Mouse (Mus musculus): ENCODE results near the gene Tmed3. TPM values are rescaled to one million over a fixed set of nuclear protein-coding genes. Genes with fewer than 3 reads are reported as not detected.

The Tmed3 gene
- 12.0 TPM for total RNA-seq (2023)

DNA sequence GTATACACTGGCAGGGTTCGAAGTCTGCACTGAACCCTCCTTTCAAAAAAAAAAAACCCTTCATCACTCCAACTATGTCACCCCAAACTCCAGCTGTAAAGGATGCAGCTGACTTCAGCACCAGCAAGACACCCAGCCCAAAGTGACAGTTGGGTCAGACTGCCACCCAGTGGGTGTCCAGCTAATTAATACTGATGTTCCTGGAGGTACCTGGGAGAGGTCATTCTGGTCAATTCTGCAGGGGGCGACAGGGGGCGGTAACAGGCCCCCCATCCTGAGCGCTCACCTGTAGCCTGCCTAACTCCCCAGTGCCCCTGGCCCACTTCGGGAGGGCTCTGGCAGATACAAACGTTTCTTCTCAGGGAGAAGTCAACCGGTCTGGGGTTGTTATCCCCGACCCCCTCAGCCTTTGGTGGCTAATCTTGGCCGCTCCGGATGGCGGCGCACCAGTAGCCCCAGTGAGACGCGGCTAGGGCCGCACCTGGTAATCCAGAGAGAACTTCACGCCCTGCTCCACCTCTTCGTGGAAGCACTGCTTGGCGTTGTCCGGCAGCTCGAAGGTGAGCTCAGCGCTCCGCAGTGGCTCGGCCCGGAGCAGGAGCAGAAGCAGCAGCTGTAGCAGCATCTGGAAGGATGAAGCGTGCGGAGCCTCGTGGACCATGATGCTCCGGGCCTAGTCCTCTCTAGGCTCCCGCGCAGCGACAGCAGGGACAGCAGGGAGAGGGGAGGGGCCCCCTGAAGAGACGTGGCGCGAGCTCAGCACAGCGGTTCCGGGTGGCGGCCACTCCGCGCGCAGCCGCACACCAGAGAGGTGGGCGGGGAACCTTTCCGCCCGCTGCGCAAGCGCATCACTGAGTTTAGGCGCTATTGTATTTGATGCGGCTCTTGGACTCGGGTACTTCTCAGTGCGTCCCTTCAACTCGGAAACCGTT is at the start of gene Tmed3:
Gene Tmed3, minus strand, starts transcription at position 804 of the 932 bp plus-strand sequence.

DNA sequence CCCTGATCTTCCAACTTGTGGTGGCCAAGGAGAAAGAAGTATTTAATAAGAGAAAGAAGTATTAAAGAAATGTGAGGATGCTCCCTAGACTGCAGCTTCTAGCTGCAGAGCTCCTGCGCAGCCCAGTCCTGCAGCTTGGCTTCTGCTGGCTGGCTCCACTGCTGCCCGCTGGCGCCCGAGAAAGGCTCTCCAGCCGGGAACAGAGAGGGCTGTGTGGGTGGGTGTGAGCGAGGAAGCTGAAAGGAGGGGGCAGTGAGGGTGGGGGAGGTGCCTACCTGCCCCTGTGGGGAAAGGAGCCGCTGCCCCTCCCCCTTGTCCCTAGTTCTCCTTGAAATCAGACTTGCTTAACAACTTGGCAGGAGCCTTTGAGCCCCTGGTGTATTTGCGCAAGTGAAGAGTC is 33.4 kb upstream of the Tmed3 start, which contains the start of gene Ankrd34c:
Gene Ankrd34c, minus strand, starts transcription at position 181 of the 400 bp plus-strand sequence.

Other genes with a start within 250 kb of the Tmed3 start
- gene Minar1, start 81.9 kb downstream of the Tmed3 start, total RNA-seq (2023) = not detected
- not detected for gene Ankrd34c, start 33.4 kb upstream of the Tmed3 start, total RNA-seq (2023)
- gene Rasgrf1, start 204.8 kb upstream of the Tmed3 start, total RNA-seq (2023) = not detected

All from CD4-positive naive resting alpha-beta T cell, adult 76 days (primary cell).